In genomic region chr15:102295633-102296367, GRCm38 (mm10) we compare ENCODE assay signal across 8 mouse cellular contexts. TPM values are rescaled to one million over a fixed set of nuclear protein-coding genes. Genes with fewer than 3 reads are reported as not detected.
DNase-seq lines count a peak whose midpoint lies in the region; ATAC-seq and TF ChIP-seq lines count a peak whose summit lies in the region.

Espl1 (plus strand) TSS chr15:102296266.

- no peak for TF ChIP-seq CTCF in C2C12 (IDR thresholded peaks at IDR 0.05; ENCODE audit: control insufficient read depth, insufficient read depth, insufficient read length)
- TF ChIP-seq CTCF in brain, embryonic 14.5 days (IDR thresholded peaks at IDR 0.05; ENCODE audit: borderline replicate concordance, extremely low read depth, insufficient read depth, insufficient read length): no peak

- peak within 1 kb of the TSS; percentile 88 for H3K9ac ChIP-seq in heart, embryonic 13.5 days
- peak within 1 kb of the TSS; percentile 88 for H3K9ac ChIP-seq in liver, embryonic 12.5 days
- peak within 1 kb of the TSS; percentile 62 for H3K9ac ChIP-seq in stomach, embryonic 15.5 days

- 8% methylated on average over 25 of the region's 25 CpGs for WGBS in heart, embryonic 13.5 days
- 7% methylated on average over 25 of the region's 25 CpGs for whole genome bisulfite sequencing in liver, embryonic 12.5 days (ENCODE audit: insufficient replicate concordance)
- WGBS in stomach, embryonic 15.5 days: 7% methylated on average over 25 of the region's 25 CpGs

- H3K4me2 ChIP-seq in heart, embryonic 13.5 days: peak within 1 kb of the TSS; percentile 97
- H3K4me2 ChIP-seq in liver, embryonic 12.5 days: peak within 1 kb of the TSS; percentile 87
- peak within 1 kb of the TSS; percentile 75 for H3K4me2 ChIP-seq in stomach, embryonic 15.5 days

- no peaks in the 10 kb centered on the region for H3K9me3 ChIP-seq in erythroblast, embryonic 14.5 days (ENCODE audit: control insufficient read depth, low read length)
- H3K9me3 ChIP-seq in heart, embryonic 13.5 days: no peaks in the 10 kb centered on the region
- no peaks in the 10 kb centered on the region for H3K9me3 ChIP-seq in liver, embryonic 12.5 days (replicated peaks)
- H3K9me3 ChIP-seq in stomach, embryonic 15.5 days: no peaks in the 10 kb centered on the region

- H3ac ChIP-seq in C2C12 (ENCODE audit: control insufficient read depth, insufficient read length, low read depth): peak within 1 kb of the TSS; percentile 92

- H3K4me1 ChIP-seq in erythroblast, embryonic 14.5 days (ENCODE audit: control insufficient read depth): peaks cover 44% of the 10 kb centered on the region
- H3K4me1 ChIP-seq in heart, embryonic 13.5 days: peaks cover 20% of the 10 kb centered on the region
- H3K4me1 ChIP-seq in liver, embryonic 12.5 days: peaks cover 53% of the 10 kb centered on the region
- H3K4me1 ChIP-seq in stomach, embryonic 15.5 days: peaks cover 3% of the 10 kb centered on the region; the same call in 1 of the 2 replicates

- peaks cover 19% of the 10 kb centered on the region for H3K79me3 ChIP-seq in C2C12 (ENCODE audit: low read depth)

- peak; percentile 98 for DNase-seq in brain, embryonic 14.5 days (ENCODE audit: low read depth)
- DNase-seq in kidney, postnatal 10 days: peak; percentile 97
- DNase-seq in natural killer cell, adult 2 months (ENCODE audit: low spot score in 2 of 2): peak; percentile 92 to 93

- H3K36me3 ChIP-seq in C2C12 (ENCODE audit: control insufficient read depth, insufficient read depth): peaks cover 31% of the 10 kb centered on the region
- H3K36me3 ChIP-seq in erythroblast, embryonic 14.5 days (ENCODE audit: control insufficient read depth): peaks cover 32% of the 10 kb centered on the region
- peaks cover 25% of the 10 kb centered on the region for H3K36me3 ChIP-seq in heart, embryonic 13.5 days
- peaks cover 32% of the 10 kb centered on the region for H3K36me3 ChIP-seq in liver, embryonic 12.5 days
- H3K36me3 ChIP-seq in stomach, embryonic 15.5 days: peaks cover 10% of the 10 kb centered on the region; the same call in 1 of the 2 replicates

- peaks cover 47% of the 10 kb centered on the region for H3K79me2 ChIP-seq in C2C12 (ENCODE audit: control insufficient read depth, insufficient read depth)

- no peaks in the 10 kb centered on the region for H3K27me3 ChIP-seq in C2C12 (ENCODE audit: control insufficient read depth, insufficient read depth, insufficient read length)
- H3K27me3 ChIP-seq in erythroblast, embryonic 14.5 days (ENCODE audit: control insufficient read depth): no peaks in the 10 kb centered on the region
- no peaks in the 10 kb centered on the region for H3K27me3 ChIP-seq in heart, embryonic 13.5 days (replicated peaks)
- H3K27me3 ChIP-seq in liver, embryonic 12.5 days (replicated peaks): no peaks in the 10 kb centered on the region
- H3K27me3 ChIP-seq in stomach, embryonic 15.5 days (replicated peaks): no peaks in the 10 kb centered on the region

- H3K27ac ChIP-seq in heart, embryonic 13.5 days (replicated peaks): no peak within 1 kb of the TSS
- peak within 1 kb of the TSS; percentile 81 for H3K27ac ChIP-seq in liver, embryonic 12.5 days
- no peak within 1 kb of the TSS for H3K27ac ChIP-seq in stomach, embryonic 15.5 days

- peak within 1 kb of the TSS; percentile 98 for H3K4me3 ChIP-seq in C2C12 (ENCODE audit: insufficient read depth, poor library complexity, severe bottlenecking)
- peak within 1 kb of the TSS; percentile 89 for H3K4me3 ChIP-seq in erythroblast, embryonic 14.5 days (replicated peaks)
- peak within 1 kb of the TSS; percentile 80 for H3K4me3 ChIP-seq in heart, embryonic 13.5 days
- peak within 1 kb of the TSS; percentile 99 for H3K4me3 ChIP-seq in liver, embryonic 12.5 days
- peak within 1 kb of the TSS; percentile 68 for H3K4me3 ChIP-seq in stomach, embryonic 15.5 days (replicated peaks)

- TF ChIP-seq POLR2A in brain, embryonic 14.5 days (IDR thresholded peaks at IDR 0.05; ENCODE audit: borderline replicate concordance, extremely low read depth, insufficient read depth, insufficient read length, poor library complexity, severe bottlenecking): peak; percentile 25; the same call in 1 of the 2 replicates

- ATAC-seq in heart, embryonic 13.5 days (ENCODE audit: extremely low read depth, insufficient number of reproducible peaks, low FRiP score, low TSS enrichment): peak; percentile 95
- peak; percentile 96 for ATAC-seq in liver, embryonic 12.5 days
- peak; percentile 99 for ATAC-seq in stomach, embryonic 15.5 days (ENCODE audit: insufficient read depth, low FRiP score, low read depth)

TF ChIP-seq in C2C12, 6 proteins besides CTCF, POLR2A, EP300 and RAD21:
- TF ChIP-seq USF1 (IDR thresholded peaks at IDR 0.05; ENCODE audit: low read depth): peak; percentile 100
- TF ChIP-seq CEBPB (IDR thresholded peaks at IDR 0.05; ENCODE audit: low read depth): no peak
- no peak for TF ChIP-seq MYOG (IDR thresholded peaks at IDR 0.05; ENCODE audit: control insufficient read depth, extremely low read depth, insufficient read length)
- TF ChIP-seq MYOD1 (IDR thresholded peaks at IDR 0.05; ENCODE audit: control insufficient read depth, insufficient read length, low read depth): no peak
- peak; percentile 100 for TF ChIP-seq MAX (IDR thresholded peaks at IDR 0.05)
- TF ChIP-seq FOSL1 (IDR thresholded peaks at IDR 0.05; ENCODE audit: insufficient read depth, low read length, poor library complexity, severe bottlenecking): no peak

RNA-seq across cellular contexts. Expression of gene Espl1, which starts in this region (rescaled TPM):
- polyA plus RNA-seq in C2C12 (2012; fragmentation: generic; extraction: Trizol): 47.0 TPM
- 11.3 and 12.6 TPM in 2 replicates for polyA plus RNA-seq in brain, embryonic 14.5 days (2012; rRNA removed)
- polyA plus RNA-seq in erythroblast, embryonic 14.5 days (2012): 12.0 and 15.2 TPM in 2 replicates
- polyA plus RNA-seq in heart, embryonic 13.5 days (2015; fragmentation: Nextera tagmentation; extraction: Ambion mirVana): 18.9 and 19.3 TPM in 2 replicates
- polyA plus RNA-seq in liver, embryonic 12.5 days (2016; fragmentation: Nextera tagmentation; extraction: Ambion mirVana): 38.6 and 39.4 TPM in 2 replicates
- 22.9 and 23.9 TPM in 2 replicates for polyA plus RNA-seq in stomach, embryonic 15.5 days (2015; fragmentation: Nextera tagmentation; extraction: Ambion mirVana)
